Mouse (Mus musculus): ENCODE measurements around the gene Midn. TPM values are rescaled to one million over a fixed set of nuclear protein-coding genes. Genes with fewer than 3 reads are reported as not detected.

Midn gene
- total RNA-seq, 2 experiments from 2014 or later, result 34.3 to 62.7 TPM

- no peak for DNase-seq
These were observed 23.9 kb downstream of the Midn start for GRCm38 (mm10) chr10:80171760-80172526.

DNA sequence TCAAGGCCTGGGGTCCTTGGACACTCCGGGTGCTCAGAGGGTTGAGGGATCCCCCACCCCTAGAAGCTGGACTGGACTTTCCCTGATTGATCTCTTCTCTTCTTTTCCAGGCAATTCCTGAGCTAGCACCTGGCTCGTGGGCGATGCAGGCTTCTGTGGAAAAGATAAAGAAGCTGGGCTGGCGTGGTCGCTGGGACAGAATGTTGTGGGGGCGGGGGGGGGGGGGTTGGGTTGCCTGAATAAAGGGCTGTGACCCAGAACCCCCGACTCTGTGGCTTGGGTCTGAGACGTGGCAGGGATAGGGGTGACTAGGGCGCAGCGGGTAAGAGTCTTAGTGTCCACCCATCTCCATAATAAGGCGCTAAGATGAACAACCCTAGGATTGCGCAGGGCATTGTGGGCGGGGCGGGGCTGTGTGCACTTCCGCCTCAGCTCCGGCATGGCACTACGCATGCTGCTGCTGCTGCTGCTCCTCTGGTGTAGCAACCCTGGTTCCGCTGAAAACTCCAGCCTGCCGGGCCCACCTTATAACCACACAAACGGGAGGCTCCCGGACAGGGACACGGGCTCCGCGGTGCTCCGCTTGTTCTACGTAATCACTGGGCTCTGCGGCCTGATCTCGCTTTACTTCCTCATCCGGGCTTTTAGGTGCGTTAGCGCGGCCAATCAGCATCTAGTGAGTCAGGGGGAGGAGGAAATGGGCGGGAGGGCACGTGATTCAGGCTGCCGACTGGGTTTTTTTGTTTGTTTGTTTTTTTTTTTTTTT is 24.6 kb downstream of the Midn start, which contains the start of gene 1600002K03Rik:
1600002K03Rik (plus strand) TSS at position 418 of the 766 bp plus-strand sequence.
- DNase-seq, result peak; percentile 82

DNA sequence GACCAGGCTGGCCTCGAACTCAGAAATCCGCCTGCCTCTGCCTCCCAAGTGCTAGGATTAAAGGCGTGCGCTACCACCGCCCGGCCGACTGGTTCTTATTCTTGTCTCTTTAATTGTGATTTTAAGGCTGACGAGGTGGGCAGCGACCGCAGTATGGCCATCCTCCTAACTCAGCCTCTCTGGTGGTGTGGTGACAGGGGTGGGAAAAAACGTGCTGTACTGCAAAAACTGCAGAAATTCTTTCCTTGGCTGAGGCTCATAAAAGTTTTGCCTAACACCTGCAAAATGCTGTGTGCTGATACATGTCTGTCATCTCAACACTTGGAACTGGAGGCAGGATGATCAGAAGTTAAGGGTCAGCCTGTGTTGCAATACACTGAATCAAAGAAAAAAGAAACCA is 25.3 kb downstream of the Midn start:
- no peak for DNase-seq

DNA sequence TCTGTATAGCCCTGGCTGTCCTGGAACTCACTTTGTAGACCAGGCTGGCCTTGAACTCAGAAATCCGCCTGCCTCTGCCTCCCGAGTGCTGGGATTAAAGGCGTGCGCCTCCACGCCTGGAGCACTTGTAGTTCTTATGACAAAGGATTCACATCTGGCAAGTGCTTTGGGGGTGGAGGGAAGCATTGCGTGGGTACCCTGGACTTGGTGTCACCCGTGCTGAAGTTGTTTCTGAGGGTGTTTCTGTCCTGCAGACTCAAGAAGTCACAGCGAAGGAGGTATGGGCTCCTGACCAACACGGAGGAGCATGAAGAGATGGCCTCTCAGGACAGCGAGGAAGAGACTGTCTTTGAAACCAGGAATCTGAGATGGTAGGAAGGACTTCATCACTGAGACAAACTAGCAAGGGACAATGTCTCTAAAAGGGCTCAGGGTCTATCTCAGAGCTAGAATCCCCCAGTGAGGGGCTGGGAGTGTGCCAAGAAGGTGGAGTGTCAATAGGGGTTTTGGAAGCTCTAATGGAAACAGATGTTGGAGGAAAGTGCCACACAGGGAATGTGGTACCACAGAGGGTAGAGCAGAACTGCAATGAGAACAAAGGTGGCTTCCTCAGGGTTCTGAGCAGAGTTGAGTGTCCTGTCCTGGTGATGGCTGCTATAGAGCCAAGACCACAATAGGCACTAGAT is 26.0 kb downstream of the Midn start:
- DNase-seq, result no peak

DNA sequence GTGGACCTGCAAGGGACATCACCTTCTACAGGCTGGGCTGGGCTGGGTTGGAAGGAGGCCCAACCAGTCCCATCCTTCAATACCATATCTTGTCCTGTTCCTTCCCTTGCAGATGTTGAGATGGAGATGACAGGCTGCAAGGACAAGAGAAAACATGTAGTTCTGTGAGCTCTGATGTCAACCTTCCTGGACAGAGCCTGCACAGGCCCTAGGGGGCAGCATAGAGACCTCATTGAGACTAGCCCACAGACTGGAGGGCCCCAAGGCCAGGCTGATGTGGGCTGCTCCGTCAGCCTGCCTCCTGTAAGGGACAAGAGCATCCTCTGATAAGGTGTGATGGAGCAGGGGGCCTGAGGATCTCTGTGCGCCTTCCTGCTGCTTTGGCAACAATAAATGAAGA is 26.6 kb downstream of the Midn start:
- DNase-seq, result no peak

- no peak for DNase-seq
These were observed 27.6 kb downstream of the Midn start for GRCm38 (mm10) chr10:80175536-80176269.

- DNase-seq, result no peak
These were observed 28.3 kb downstream of the Midn start for GRCm38 (mm10) chr10:80176270-80176834.

DNA sequence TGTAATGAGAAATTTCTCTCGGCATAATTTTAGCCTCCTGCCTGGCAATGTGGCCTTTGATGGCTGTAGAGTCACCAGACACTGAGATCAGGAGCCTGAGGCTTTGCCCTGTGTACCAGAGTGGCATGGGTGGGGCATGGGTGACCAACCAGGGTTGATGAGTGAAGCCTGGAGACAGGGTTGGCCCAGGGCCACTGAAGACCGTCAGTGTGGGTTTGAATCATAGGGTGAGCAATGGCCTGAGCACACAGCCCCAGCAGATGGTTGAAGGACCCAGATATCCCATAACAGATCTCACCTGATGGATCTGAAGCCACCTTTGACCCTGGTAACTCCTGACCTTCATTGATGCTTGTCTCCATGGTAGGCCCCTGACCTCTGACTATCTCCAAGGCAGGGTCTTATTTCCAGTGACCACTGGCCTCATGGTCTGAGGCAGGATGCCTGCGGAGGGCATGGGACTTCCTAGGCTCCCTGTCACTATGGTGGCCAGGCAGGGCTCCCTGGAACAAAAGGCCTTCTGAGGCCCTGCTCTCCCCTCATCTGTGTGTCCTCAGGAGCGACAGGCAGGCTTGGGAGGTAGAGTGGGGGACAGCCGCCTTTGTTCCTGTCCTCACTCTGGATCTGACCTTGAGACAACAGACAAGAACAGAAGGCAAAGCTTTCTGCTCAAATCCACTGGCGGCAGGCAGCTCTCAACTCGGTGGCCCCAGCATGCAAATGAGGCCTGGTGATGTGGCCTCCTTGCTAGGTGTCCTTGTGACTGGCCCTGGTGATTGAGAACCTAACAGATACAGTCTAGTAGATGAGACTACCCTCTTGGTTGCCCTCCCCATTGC is 29.6 kb downstream of the Midn start:
- no peak for DNase-seq

DNA sequence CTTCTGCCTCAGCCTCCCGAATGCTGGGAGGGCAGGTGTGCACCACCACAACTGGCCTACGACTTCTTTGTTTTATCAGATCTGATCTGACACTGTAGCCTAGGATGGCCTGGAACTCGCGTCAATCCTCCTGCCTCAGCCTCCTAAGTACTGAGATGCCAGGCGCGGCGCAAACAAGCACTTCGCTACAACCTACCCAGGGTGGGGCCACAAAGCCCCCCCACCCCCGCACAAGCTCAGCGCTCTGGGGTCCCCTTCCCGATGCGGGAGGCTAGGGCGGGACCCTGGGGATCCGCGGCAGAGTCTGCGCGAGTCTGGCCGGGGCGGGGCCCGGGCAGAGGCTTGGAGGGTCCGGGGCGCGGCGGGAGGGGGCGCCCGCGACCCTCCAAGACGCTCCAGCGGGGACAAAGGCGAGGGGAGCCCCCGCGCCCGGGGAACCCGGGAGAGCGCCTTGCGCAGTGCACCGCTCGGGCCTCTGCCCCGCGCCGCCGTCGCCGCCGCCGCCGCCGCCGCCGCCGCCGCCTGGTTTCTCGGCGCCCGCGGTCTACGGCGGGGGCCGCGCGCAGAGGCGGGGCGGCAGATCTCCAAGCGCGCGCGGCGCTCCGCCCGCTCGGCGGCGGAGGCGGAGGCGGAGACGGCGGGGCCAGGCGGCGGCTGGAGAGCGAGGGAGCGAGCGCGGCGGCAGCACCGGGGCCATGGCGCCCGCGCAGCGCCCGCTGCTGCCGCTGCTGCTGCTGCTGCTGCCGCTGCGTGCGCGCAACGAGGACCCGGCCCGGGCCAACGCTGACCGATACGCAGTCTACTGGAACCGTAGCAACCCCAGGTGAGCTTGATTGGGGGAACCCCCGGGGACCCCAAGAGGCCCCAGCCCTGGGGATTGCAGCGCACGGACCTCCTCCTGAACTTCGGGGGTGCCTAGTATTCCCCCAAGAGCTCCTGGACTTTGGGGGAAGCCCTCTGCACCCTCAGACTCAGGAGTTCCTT is 31.3 kb downstream of the Midn start, which contains the start of gene Efna2:
Efna2 (plus strand) TSS at position 415 of the 984 bp plus-strand sequence.
- no peak for DNase-seq

DNA sequence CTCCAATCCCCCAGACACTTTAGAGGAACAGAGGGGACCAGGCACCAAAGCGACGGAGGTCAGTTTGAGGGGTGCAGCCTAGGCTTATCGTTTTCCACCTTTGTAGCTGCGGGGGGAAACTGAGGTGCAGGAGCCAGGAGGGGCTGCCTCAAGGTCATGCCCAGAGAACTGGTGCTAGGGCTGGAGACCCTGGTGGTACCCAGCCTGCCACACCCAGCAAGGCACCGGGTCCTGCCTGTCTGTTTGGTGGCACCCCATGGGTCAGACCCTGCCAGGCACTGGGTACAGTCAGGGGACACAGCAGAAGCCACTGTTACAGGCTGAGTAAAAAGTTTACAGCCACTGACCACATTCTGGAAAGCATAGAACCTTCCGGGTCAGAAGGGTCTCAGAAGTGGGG is 32.2 kb downstream of the Midn start:
- DNase-seq, result no peak

- no peak for DNase-seq
These were observed 32.8 kb downstream of the Midn start for GRCm38 (mm10) chr10:80180823-80181222.

DNA sequence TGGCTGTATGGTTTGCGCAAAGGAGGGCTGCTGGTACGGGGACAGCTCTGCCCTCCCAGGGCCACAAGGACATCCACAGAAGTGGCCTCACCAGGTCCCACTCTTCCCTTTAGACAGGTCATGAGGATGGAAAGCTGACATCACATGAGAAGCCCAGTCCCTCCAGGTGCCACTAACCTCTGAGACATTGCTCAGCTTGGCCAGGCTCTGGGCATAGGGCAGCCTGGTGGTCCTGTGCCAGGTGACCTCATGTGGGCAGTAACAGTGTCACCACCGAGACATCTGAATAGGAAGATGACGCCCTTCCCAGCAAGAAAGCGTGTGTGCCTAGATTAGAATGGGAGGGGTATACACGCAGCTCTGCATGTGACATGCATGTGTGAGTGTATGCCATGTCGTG is 34.5 kb downstream of the Midn start:
- DNase-seq, result no peak

DNA sequence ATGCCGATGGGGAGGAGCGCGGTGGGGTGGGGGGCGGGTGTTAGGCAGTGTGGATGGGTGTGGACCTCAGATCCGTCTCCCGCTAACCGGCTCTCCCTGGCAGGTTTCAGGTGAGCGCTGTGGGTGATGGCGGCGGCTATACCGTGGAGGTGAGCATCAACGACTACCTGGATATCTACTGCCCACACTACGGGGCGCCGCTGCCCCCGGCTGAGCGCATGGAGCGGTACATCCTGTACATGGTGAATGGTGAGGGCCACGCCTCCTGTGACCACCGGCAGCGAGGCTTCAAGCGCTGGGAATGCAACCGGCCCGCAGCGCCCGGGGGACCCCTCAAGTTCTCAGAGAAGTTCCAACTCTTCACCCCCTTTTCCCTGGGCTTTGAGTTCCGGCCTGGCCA is 38.6 kb downstream of the Midn start:
- DNase-seq, result no peak

DNA sequence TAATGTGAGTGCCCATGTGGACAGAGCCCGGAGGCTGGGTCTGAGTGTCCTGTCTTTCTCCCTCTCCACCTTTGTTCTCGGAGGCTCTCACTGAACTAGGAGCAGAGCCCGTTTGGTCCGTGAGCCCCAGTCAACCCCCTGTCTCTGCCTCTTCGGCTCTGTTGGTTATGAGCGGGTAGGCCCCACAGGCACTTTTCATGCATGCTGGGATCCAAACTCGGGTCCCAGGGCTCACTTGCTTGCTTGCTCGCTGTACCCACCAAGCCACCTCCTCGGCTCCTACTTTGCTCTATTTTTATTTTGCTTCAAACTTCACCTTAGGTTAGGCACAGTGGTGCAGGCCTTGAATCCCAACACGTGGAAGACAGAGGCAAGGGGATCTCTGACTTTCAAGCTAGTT is 39.7 kb downstream of the Midn start:
- DNase-seq, result no peak

DNA sequence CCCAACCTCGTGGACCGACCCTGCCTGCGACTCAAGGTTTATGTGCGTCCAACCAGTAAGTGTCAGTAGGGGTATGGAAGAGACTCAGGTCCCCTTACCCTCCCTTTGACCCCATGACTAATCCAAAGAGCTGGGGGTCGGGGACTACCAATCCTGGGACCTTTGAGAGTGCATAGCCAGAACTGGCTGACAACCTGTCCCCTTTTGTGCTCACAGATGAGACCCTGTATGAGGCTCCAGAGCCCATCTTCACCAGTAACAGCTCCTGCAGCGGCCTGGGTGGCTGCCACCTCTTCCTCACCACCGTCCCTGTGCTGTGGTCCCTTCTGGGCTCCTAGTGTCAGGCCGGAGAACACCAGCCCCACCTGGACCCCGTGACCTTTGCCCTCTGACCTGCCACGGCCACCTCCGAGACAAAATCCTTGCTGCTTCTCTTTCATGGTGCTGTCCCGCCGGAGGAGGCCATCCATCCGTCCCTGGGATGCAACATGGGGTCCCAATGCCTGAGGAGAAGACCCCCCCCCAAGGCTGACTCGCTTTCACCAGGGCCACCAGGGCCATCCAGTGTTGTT is 40.5 kb downstream of the Midn start:
- DNase-seq, result no peak

DNA sequence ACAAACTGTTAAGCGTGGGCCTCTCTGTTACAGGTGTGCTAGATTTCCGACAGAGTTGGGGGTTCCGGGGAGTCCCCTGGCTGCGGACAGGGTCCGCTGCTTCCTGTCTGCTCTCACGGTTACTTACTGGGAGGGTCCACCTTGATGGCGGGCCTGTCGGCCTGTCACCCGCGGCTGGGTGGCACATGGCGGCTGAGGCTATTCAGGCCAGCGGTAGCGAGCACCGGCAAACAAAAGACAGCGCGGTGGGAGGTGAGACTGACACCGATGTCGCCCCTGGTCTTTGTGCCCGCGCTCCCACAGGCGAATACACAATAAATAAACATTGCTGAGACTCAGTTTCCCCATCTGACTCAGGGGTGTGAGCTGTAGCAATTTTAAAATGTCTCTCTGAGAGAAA is 41.9 kb downstream of the Midn start:
- DNase-seq, result no peak

GRCm38 (mm10) chr10:80190491-80191051 is 42.5 kb downstream of the Midn start:
- peak; percentile 51 for DNase-seq

DNA sequence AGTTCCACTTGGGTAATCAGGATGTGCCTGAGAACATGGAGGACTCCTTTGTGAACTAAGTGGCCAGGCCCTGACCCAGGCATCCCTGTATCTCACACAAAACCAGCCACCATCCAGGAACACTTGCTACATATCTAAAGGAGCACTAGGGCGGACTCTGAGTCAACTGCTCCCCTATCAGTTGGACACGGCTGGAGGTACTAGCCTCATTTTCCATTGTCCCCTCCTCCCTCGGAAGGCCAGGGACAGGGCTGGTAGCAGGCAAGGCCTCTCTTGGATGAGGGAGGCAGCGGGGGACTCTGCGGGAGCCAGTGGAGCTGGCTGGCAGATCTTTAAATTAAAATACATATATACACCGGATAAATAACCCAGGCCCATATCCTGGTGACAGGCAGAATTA is 45.9 kb downstream of the Midn start:
- no peak for DNase-seq

DNA sequence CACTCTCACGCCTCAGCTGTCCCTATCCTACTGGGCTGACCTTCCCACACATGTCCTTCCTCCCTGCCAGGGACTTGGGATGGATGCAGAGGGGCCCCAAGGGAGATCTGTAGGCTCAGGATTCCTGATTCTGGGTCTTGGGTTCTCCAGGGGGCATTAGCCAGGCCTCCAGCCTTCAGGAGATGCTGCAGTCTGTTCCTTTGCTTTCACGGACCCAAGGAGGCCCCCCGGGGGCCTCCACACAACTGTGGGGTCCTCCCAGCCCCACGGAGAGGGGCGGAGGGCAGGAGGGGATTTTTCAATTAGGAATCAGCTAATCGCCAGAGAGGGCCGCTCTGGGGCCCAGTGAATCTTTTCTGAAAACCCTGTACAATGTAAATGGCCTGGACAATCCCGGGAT is 46.4 kb downstream of the Midn start:
- no peak for DNase-seq

Data from gastrocnemius, postnatal 10 days (tissue).